Mouse (Mus musculus) hindbrain, embryonic 11.5 days (tissue): ENCODE measurements at regions not wholly inside any gene's neighbourhood (a gene's known extent, or its start where the extent isn't known, plus 50 kb on each side); places are given as distances from the start of the nearest gene placed in this dataset.

Experiments
- ATAC-seq: fragments of 200-750 bp; cut with Nextera tagmentation; 2 replicates; pipeline ENCODE4 v1.8.0; 2017; ENCODE audit warnings: mild to moderate bottlenecking, moderate TSS enrichment, moderate library complexity; ENCODE audit not compliant: low FRiP score
- DNase-seq: peaks from one replicate; pipeline ENCODE4 v3.0.0-alpha.2; 2015; ENCODE audit warnings: low spot score
- H3K27ac ChIP-seq: fragments of 300-500 bp; sonication (generic); 2 replicates; pipeline ENCODE4 v1.5.1; 2014; ENCODE audit warnings: mild to moderate bottlenecking, low read depth, low read length
- H3K27me3 ChIP-seq: fragments of 300-500 bp; sonication (generic); 2 replicates; pipeline ENCODE4 v1.6.1; 2014; ENCODE audit warnings: mild to moderate bottlenecking, low read length, moderate library complexity, mixed read lengths; ENCODE audit not compliant: control insufficient read depth, insufficient read depth
- H3K36me3 ChIP-seq: fragments of 300-500 bp; sonication (generic); 2 replicates; pipeline ENCODE4 v1.6.1; 2014; ENCODE audit warnings: mild to moderate bottlenecking, low read length, moderate library complexity, mixed read lengths; ENCODE audit not compliant: control insufficient read depth, insufficient read depth
- H3K4me1 ChIP-seq: fragments of 300-500 bp; sonication (generic); replicated peaks from 2 replicates; pipeline ENCODE4 v1.6.1; 2014; ENCODE audit warnings: low read length, mixed read lengths; ENCODE audit not compliant: control insufficient read depth, insufficient read depth
- H3K4me2 ChIP-seq: fragments of 300-500 bp; sonication (generic); replicated peaks from 2 replicates; pipeline ENCODE4 v1.6.1; 2014; ENCODE audit warnings: mild to moderate bottlenecking, low read depth, low read length
- H3K4me3 ChIP-seq: fragments of 300-500 bp; sonication (generic); 2 replicates; pipeline ENCODE4 v1.5.1; 2014; ENCODE audit warnings: low read depth, low read length
- H3K9ac ChIP-seq: fragments of 300-500 bp; sonication (generic); 2 replicates; pipeline ENCODE4 v1.6.1; 2014; ENCODE audit warnings: low read depth, low read length
- H3K9me3 ChIP-seq: fragments of 300-500 bp; sonication (generic); 2 replicates; pipeline ENCODE4 v1.6.1; 2016; ENCODE audit warnings: low read length; ENCODE audit not compliant: control insufficient read depth
- WGBS: fragments of 180-500 bp; shearing (Covaris S2); extraction: QIAGEN DNeasy Blood & Tissue Kit; methylation state at CpG from one replicate; pipeline ENCODE4 v1.1.7; 2014; 5-methylcytosine and 5-hydroxymethylcytosine counted together

GRCm38 (mm10) chr7:70717608-70718007 is 351.1 kb upstream of the Nr2f2 start:
- H3K9ac ChIP-seq: no peak overlapping the region
- H3K4me1 ChIP-seq: no peaks in the 10 kb centered on the region
- H3K4me2 ChIP-seq: no peak overlapping the region
- 0 out of 2 replicates have a peak, but pooled peaks cover 2% of the 10 kb centered on the region for H3K27me3 ChIP-seq
- 89% methylated on average over 3 of the region's 3 CpGs for WGBS
- no peak for DNase-seq
- no peaks in the 10 kb centered on the region for H3K9me3 ChIP-seq
- H3K27ac ChIP-seq: no peak overlapping the region
- no peak overlapping the region for H3K4me3 ChIP-seq
- no peak for ATAC-seq
- no peaks in the 10 kb centered on the region for H3K36me3 ChIP-seq

GRCm38 (mm10) chr7:70716811-70717458 is 350.4 kb upstream of the Nr2f2 start:
- Histone ChIP-seq H3K27ac (no peak overlapping the region), H3K9me3 (no peaks in the 10 kb centered on the region), H3K9ac (no peak overlapping the region), H3K4me2 (no peak overlapping the region), H3K36me3 (no peaks in the 10 kb centered on the region), H3K27me3 (0 out of 2 replicates have a peak, but pooled peaks cover 2% of the 10 kb centered on the region), H3K4me1 (no peaks in the 10 kb centered on the region), H3K4me3 (no peak overlapping the region)
- ATAC-seq (no peak), DNase-seq (no peak)
- 85% methylated on average over 4 of the region's 4 CpGs for WGBS

- Histone ChIP-seq H3K9ac (no peak overlapping the region), H3K4me3 (no peak overlapping the region), H3K27ac (no peak overlapping the region), H3K36me3 (no peaks in the 10 kb centered on the region), H3K9me3 (no peaks in the 10 kb centered on the region), H3K27me3 (0 out of 2 replicates have a peak, but pooled peaks cover 2% of the 10 kb centered on the region), H3K4me2 (no peak overlapping the region), H3K4me1 (no peaks in the 10 kb centered on the region)
- DNase-seq (no peak), ATAC-seq (no peak)
- 90% methylated on average over 6 of the region's 6 CpGs for whole genome bisulfite sequencing
These were observed 345.6 kb upstream of the Nr2f2 start for GRCm38 (mm10) chr7:70712141-70712540.

- Histone ChIP-seq H3K4me2 (no peak overlapping the region), H3K27me3 (no peaks in the 10 kb centered on the region), H3K4me1 (no peaks in the 10 kb centered on the region), H3K36me3 (no peaks in the 10 kb centered on the region), H3K9me3 (no peaks in the 10 kb centered on the region), H3K4me3 (no peak overlapping the region), H3K9ac (no peak overlapping the region), H3K27ac (no peak overlapping the region)
- DNase-seq (no peak), ATAC-seq (no peak)
- WGBS: 86% methylated on average over 9 of the region's 9 CpGs
These were observed 339.7 kb upstream of the Nr2f2 start for GRCm38 (mm10) chr7:70706281-70706680.

- ATAC-seq: no peak
These were observed 337.2 kb upstream of the Nr2f2 start for GRCm38 (mm10) chr7:70703784-70704183.

GRCm38 (mm10) chr7:70700461-70700860 is 333.9 kb upstream of the Nr2f2 start:
- Histone ChIP-seq H3K4me1 (no peaks in the 10 kb centered on the region), H3K4me3 (no peak overlapping the region), H3K27me3 (no peaks in the 10 kb centered on the region), H3K27ac (no peak overlapping the region), H3K9ac (no peak overlapping the region), H3K9me3 (no peaks in the 10 kb centered on the region), H3K36me3 (no peaks in the 10 kb centered on the region), H3K4me2 (no peak overlapping the region)
- ATAC-seq: no peak
- DNase-seq: no peak
- 81% methylated on average over 4 of the region's 4 CpGs for WGBS

More at GRCm38 (mm10) chr7:70703784-70704183, 337.2 kb upstream of the Nr2f2 start:
- no peaks in the 10 kb centered on the region for H3K27me3 ChIP-seq
- no peaks in the 10 kb centered on the region for H3K9me3 ChIP-seq
- H3K4me2 ChIP-seq: no peak overlapping the region
- H3K27ac ChIP-seq: no peak overlapping the region
- no peak for DNase-seq
- H3K36me3 ChIP-seq: no peaks in the 10 kb centered on the region
- no peak overlapping the region for H3K9ac ChIP-seq
- H3K4me1 ChIP-seq: no peaks in the 10 kb centered on the region
- H3K4me3 ChIP-seq: no peak overlapping the region
- WGBS: 86% methylated on average over 1 of the region's 1 CpGs

GRCm38 (mm10) chr7:70699391-70699790 is 332.9 kb upstream of the Nr2f2 start:
- Histone ChIP-seq H3K4me2 (no peak overlapping the region), H3K27me3 (no peaks in the 10 kb centered on the region), H3K4me3 (no peak overlapping the region), H3K9ac (no peak overlapping the region), H3K36me3 (no peaks in the 10 kb centered on the region), H3K27ac (no peak overlapping the region), H3K4me1 (no peaks in the 10 kb centered on the region), H3K9me3 (no peaks in the 10 kb centered on the region)
- no peak for ATAC-seq
- WGBS: 67% methylated on average over 2 of the region's 2 CpGs
- DNase-seq: no peak

GRCm38 (mm10) chr7:70698986-70699385 is 332.5 kb upstream of the Nr2f2 start:
- H3K4me1 ChIP-seq: no peaks in the 10 kb centered on the region
- 61% methylated on average over 2 of the region's 2 CpGs for WGBS
- ATAC-seq (no peak), DNase-seq (no peak)
- H3K9me3 ChIP-seq: no peaks in the 10 kb centered on the region
- no peak overlapping the region for H3K4me3 ChIP-seq
- no peak overlapping the region for H3K27ac ChIP-seq
- no peak overlapping the region for H3K4me2 ChIP-seq
- no peaks in the 10 kb centered on the region for H3K36me3 ChIP-seq
- no peak overlapping the region for H3K9ac ChIP-seq
- H3K27me3 ChIP-seq: no peaks in the 10 kb centered on the region

- Histone ChIP-seq H3K36me3 (no peaks in the 10 kb centered on the region), H3K27me3 (no peaks in the 10 kb centered on the region), H3K9ac (no peak overlapping the region), H3K4me3 (no peak overlapping the region), H3K27ac (no peak overlapping the region), H3K9me3 (no peaks in the 10 kb centered on the region), H3K4me2 (no peak overlapping the region), H3K4me1 (no peaks in the 10 kb centered on the region)
- no peak for DNase-seq
- no peak for ATAC-seq
- WGBS: 89% methylated on average over 4 of the region's 4 CpGs
These were observed 325.6 kb upstream of the Nr2f2 start for GRCm38 (mm10) chr7:70692160-70692559.
